Mouse (Mus musculus): ENCODE measurements around the gene Kcna7. TPM values are rescaled to one million over a fixed set of nuclear protein-coding genes. Genes with fewer than 3 reads are reported as not detected.

The Kcna7 gene
- polyA plus RNA-seq, 1 experiment from 2014 or later: not detected

- peaks cover 39% of the 10 kb centered on the region for H3K27me3 ChIP-seq (ENCODE audit: control insufficient read depth, insufficient read depth, low read length)
- peak overlapping the region; percentile 87 for H3K4me2 ChIP-seq (replicated peaks; ENCODE audit: low read depth, low read length)
- no peaks in the 10 kb centered on the region for H3K9me3 ChIP-seq (ENCODE audit: control insufficient read depth, low read depth, low read length)
- H3K27ac ChIP-seq (ENCODE audit: low read length): no peak overlapping the region
- peak overlapping the region; percentile 46 for H3K4me3 ChIP-seq (ENCODE audit: low read depth, low read length)
- 3% methylated on average over 35 of the region's 35 CpGs for WGBS
- no peak for ATAC-seq (ENCODE audit: insufficient number of reproducible peaks, insufficient read depth, low FRiP score, low read depth)
- H3K4me1 ChIP-seq (ENCODE audit: control insufficient read depth, insufficient read depth, low read length): peaks cover 19% of the 10 kb centered on the region
- peak overlapping the region; percentile 11; the same call in 1 of the 2 replicates for H3K9ac ChIP-seq (replicated peaks; ENCODE audit: low read depth, low read length)
- no peaks in the 10 kb centered on the region for H3K36me3 ChIP-seq (ENCODE audit: control insufficient read depth, insufficient read depth, low read length)
These were observed 39.5 kb upstream of the Kcna7 start for GRCm38 (mm10) chr7:45365742-45366651.

DNA sequence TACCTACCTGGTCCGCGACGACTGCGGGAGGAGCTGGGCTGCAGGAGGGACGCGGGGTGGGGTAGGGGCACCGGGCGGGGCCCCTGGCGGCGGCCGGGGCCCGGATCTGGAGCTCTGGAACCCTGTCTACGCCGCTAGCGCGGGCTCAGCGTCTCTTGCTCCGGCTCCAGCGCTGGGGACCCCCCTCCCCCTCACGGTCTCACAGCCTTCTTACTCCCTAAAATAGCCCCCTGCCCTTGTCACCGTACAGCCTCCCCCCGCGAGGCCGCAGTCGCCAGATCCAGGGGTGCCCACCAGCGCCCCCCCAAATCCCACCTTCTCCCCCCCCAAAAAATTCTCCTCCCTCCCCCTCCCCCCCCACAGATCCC lies 38.8 kb upstream of the Kcna7 start, which contains the start of gene Ppfia3:
Gene Ppfia3, minus strand, starts transcription at position 368 of the 368 bp plus-strand sequence.
- Histone ChIP-seq H3K27ac (ENCODE audit: low read length) (0 out of 2 replicates have a peak within 1 kb of the TSS, but pooled peaks have one; percentile 8), H3K9ac (replicated peaks; ENCODE audit: low read depth, low read length) (peak within 1 kb of the TSS; percentile 33), H3K36me3 (ENCODE audit: control insufficient read depth, insufficient read depth, low read length) (no peaks in the 10 kb centered on the region), H3K27me3 (ENCODE audit: control insufficient read depth, insufficient read depth, low read length) (peaks cover 33% of the 10 kb centered on the region), H3K4me3 (ENCODE audit: low read depth, low read length) (peak within 1 kb of the TSS; percentile 46), H3K9me3 (ENCODE audit: control insufficient read depth, low read depth, low read length) (no peaks in the 10 kb centered on the region), H3K4me2 (replicated peaks; ENCODE audit: low read depth, low read length) (peak within 1 kb of the TSS; percentile 87), H3K4me1 (ENCODE audit: control insufficient read depth, insufficient read depth, low read length) (peaks cover 19% of the 10 kb centered on the region)
- no peak for ATAC-seq (ENCODE audit: insufficient number of reproducible peaks, insufficient read depth, low FRiP score, low read depth)
- WGBS: 2% methylated on average over 26 of the region's 26 CpGs

GRCm38 (mm10) chr7:45367020-45367880 lies 38.2 kb upstream of the Kcna7 start:
- WGBS: under 1% methylated on average over 70 of the region's 70 CpGs
- peak; percentile 75 for ATAC-seq (ENCODE audit: insufficient number of reproducible peaks, insufficient read depth, low FRiP score, low read depth)
- Histone ChIP-seq H3K4me3 (ENCODE audit: low read depth, low read length) (peak overlapping the region; percentile 46), H3K27me3 (ENCODE audit: control insufficient read depth, insufficient read depth, low read length) (peaks cover 28% of the 10 kb centered on the region), H3K4me1 (ENCODE audit: control insufficient read depth, insufficient read depth, low read length) (peaks cover 13% of the 10 kb centered on the region; the same call in 1 of the 2 replicates), H3K4me2 (replicated peaks; ENCODE audit: low read depth, low read length) (peak overlapping the region; percentile 87), H3K9ac (replicated peaks; ENCODE audit: low read depth, low read length) (peak overlapping the region; percentile 33; the same call in 1 of the 2 replicates), H3K27ac (ENCODE audit: low read length) (0 out of 2 replicates have a peak overlapping the region, but pooled peaks have one; percentile 8), H3K9me3 (ENCODE audit: control insufficient read depth, low read depth, low read length) (no peaks in the 10 kb centered on the region), H3K36me3 (ENCODE audit: control insufficient read depth, insufficient read depth, low read length) (no peaks in the 10 kb centered on the region)

DNA sequence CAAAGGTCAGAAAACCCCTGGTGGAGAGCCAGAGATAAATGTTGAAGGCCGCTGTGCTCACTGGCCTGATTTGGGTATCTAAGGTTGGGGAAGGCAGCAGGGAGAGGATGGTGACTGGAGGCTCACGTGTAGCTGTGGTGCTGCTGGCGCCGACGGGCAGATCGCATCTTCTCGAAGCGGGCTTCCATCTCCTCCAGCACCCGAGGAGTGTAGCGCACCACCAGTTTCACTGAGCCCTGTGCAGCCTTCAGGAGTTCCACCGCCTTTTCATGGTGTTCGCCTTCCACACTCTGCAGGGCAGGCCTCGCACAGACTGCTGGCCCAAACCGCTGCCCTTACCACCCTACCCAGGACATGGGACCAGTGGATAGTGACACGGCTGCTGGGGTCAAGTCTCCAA lies 37.3 kb upstream of the Kcna7 start:
- Histone ChIP-seq H3K27ac (ENCODE audit: low read length) (no peak overlapping the region), H3K4me1 (ENCODE audit: control insufficient read depth, insufficient read depth, low read length) (peaks cover 12% of the 10 kb centered on the region; the same call in 1 of the 2 replicates), H3K36me3 (ENCODE audit: control insufficient read depth, insufficient read depth, low read length) (peaks cover 3% of the 10 kb centered on the region; the same call in 1 of the 2 replicates), H3K27me3 (ENCODE audit: control insufficient read depth, insufficient read depth, low read length) (peaks cover 22% of the 10 kb centered on the region), H3K9me3 (ENCODE audit: control insufficient read depth, low read depth, low read length) (no peaks in the 10 kb centered on the region), H3K4me2 (replicated peaks; ENCODE audit: low read depth, low read length) (peak overlapping the region; percentile 87), H3K9ac (replicated peaks; ENCODE audit: low read depth, low read length) (no peak overlapping the region), H3K4me3 (ENCODE audit: low read depth, low read length) (no peak overlapping the region)
- ATAC-seq (ENCODE audit: insufficient number of reproducible peaks, insufficient read depth, low FRiP score, low read depth): no peak
- WGBS: 78% methylated on average over 15 of the region's 15 CpGs

- ATAC-seq (ENCODE audit: insufficient number of reproducible peaks, insufficient read depth, low FRiP score, low read depth): no peak
- Histone ChIP-seq H3K9me3 (ENCODE audit: control insufficient read depth, low read depth, low read length) (no peaks in the 10 kb centered on the region), H3K9ac (replicated peaks; ENCODE audit: low read depth, low read length) (no peak overlapping the region), H3K27me3 (ENCODE audit: control insufficient read depth, insufficient read depth, low read length) (peaks cover 22% of the 10 kb centered on the region), H3K4me1 (ENCODE audit: control insufficient read depth, insufficient read depth, low read length) (peaks cover 12% of the 10 kb centered on the region; the same call in 1 of the 2 replicates), H3K36me3 (ENCODE audit: control insufficient read depth, insufficient read depth, low read length) (peaks cover 3% of the 10 kb centered on the region; the same call in 1 of the 2 replicates), H3K4me3 (ENCODE audit: low read depth, low read length) (peak overlapping the region; percentile 44; the same call in 1 of the 2 replicates), H3K4me2 (replicated peaks; ENCODE audit: low read depth, low read length) (peak overlapping the region; percentile 97; the same call in 1 of the 2 replicates), H3K27ac (ENCODE audit: low read length) (no peak overlapping the region)
- 78% methylated on average over 16 of the region's 16 CpGs for WGBS
These were observed 36.3 kb upstream of the Kcna7 start for GRCm38 (mm10) chr7:45369022-45369745.

GRCm38 (mm10) chr7:45369836-45370474 lies 35.5 kb upstream of the Kcna7 start:
- 7% methylated on average over 52 of the region's 52 CpGs for WGBS
- Histone ChIP-seq H3K4me1 (ENCODE audit: control insufficient read depth, insufficient read depth, low read length) (peaks cover 12% of the 10 kb centered on the region; the same call in 1 of the 2 replicates), H3K4me3 (ENCODE audit: low read depth, low read length) (peak overlapping the region; percentile 44), H3K27ac (ENCODE audit: low read length) (no peak overlapping the region), H3K4me2 (replicated peaks; ENCODE audit: low read depth, low read length) (peak overlapping the region; percentile 97), H3K9ac (replicated peaks; ENCODE audit: low read depth, low read length) (peak overlapping the region; percentile 28; the same call in 1 of the 2 replicates), H3K27me3 (ENCODE audit: control insufficient read depth, insufficient read depth, low read length) (peaks cover 22% of the 10 kb centered on the region), H3K9me3 (ENCODE audit: control insufficient read depth, low read depth, low read length) (no peaks in the 10 kb centered on the region), H3K36me3 (ENCODE audit: control insufficient read depth, insufficient read depth, low read length) (peaks cover 8% of the 10 kb centered on the region)
- ATAC-seq (ENCODE audit: insufficient number of reproducible peaks, insufficient read depth, low FRiP score, low read depth): no peak; the same call in 1 of the 2 replicates

- H3K27me3 ChIP-seq (ENCODE audit: control insufficient read depth, insufficient read depth, low read length): peaks cover 17% of the 10 kb centered on the region
- peak within 1 kb of the TSS; percentile 28; the same call in 1 of the 2 replicates for H3K9ac ChIP-seq (replicated peaks; ENCODE audit: low read depth, low read length)
- peak within 1 kb of the TSS; percentile 97 for H3K4me2 ChIP-seq (replicated peaks; ENCODE audit: low read depth, low read length)
- peaks cover 12% of the 10 kb centered on the region for H3K36me3 ChIP-seq (ENCODE audit: control insufficient read depth, insufficient read depth, low read length)
- H3K27ac ChIP-seq (ENCODE audit: low read length): no peak within 1 kb of the TSS
- 8% methylated on average over 28 of the region's 28 CpGs for WGBS
- peak; percentile 80 for ATAC-seq (ENCODE audit: insufficient number of reproducible peaks, insufficient read depth, low FRiP score, low read depth)
- H3K9me3 ChIP-seq (ENCODE audit: control insufficient read depth, low read depth, low read length): no peaks in the 10 kb centered on the region
- peak within 1 kb of the TSS; percentile 44 for H3K4me3 ChIP-seq (ENCODE audit: low read depth, low read length)
- H3K4me1 ChIP-seq (ENCODE audit: control insufficient read depth, insufficient read depth, low read length): peaks cover 12% of the 10 kb centered on the region; the same call in 1 of the 2 replicates
These were observed 34.8 kb upstream of the Kcna7 start, which contains the start of gene Lin7b for GRCm38 (mm10) chr7:45370475-45371311. Lin7b (minus strand) TSS chr7:45370583.
